Mouse (Mus musculus) T-helper 2 cell (primary cell): ENCODE measurements at regions not wholly inside any gene's neighbourhood (a gene's known extent, or its start where the extent isn't known, plus 50 kb on each side); places are given as distances from the start of the nearest gene placed in this dataset.
"Not testable (repeated sequence)": the region's sequence is repeated elsewhere in the genome, so short reads cannot be mapped to it uniquely, and the experiment has no call there.

Experiments
- in situ Hi-C: fragments of 300-600 bp; cut with MboI, MseI; formaldehyde crosslinking; loops from one replicate; pipeline ENCODE4 v1.15.1; 2025; ENCODE audit warnings: high pct_unique_total_duplicates

GRCm38 (mm10) chr5:134046086-134046485, 53.4 kb upstream of the Castor2 start:
- in situ Hi-C loops = no loop called here

- in situ Hi-C loops = not testable (repeated sequence)
These were observed 56.6 kb upstream of the Castor2 start for GRCm38 (mm10) chr5:134042938-134043337.

- in situ Hi-C loops = no loop called here
These were observed 72.1 kb upstream of the Castor2 start for GRCm38 (mm10) chr5:134027316-134027966.

GRCm38 (mm10) chr5:134019651-134020432, 79.7 kb upstream of the Castor2 start:
- in situ Hi-C loops = no loop called here

- in situ Hi-C loops = no loop called here
These were observed 85.0 kb upstream of the Castor2 start for GRCm38 (mm10) chr5:134014257-134015163.

- in situ Hi-C loops = no loop called here
These were observed 86.3 kb upstream of the Castor2 start for GRCm38 (mm10) chr5:134013206-134013605.

- in situ Hi-C loops = no loop called here
These were observed 89.7 kb upstream of the Castor2 start for GRCm38 (mm10) chr5:134009843-134010242.

GRCm38 (mm10) chr5:134007127-134007771, 92.3 kb upstream of the Castor2 start:
- in situ Hi-C loops = no loop called here

- in situ Hi-C loops = no loop called here
These were observed 92.9 kb upstream of the Castor2 start for GRCm38 (mm10) chr5:134006470-134007126.

- in situ Hi-C loops = no loop called here
These were observed 93.5 kb upstream of the Castor2 start for GRCm38 (mm10) chr5:134006001-134006400.

- in situ Hi-C loops = no loop called here
These were observed 99.4 kb upstream of the Castor2 start for GRCm38 (mm10) chr5:134000100-134000499.

- in situ Hi-C loops = no loop called here
These were observed 99.8 kb upstream of the Castor2 start for GRCm38 (mm10) chr5:133999698-134000097.

- in situ Hi-C loops = no loop called here
These were observed 107.5 kb upstream of the Castor2 start for GRCm38 (mm10) chr5:133991994-133992393.

GRCm38 (mm10) chr5:133991556-133991955, 108.0 kb upstream of the Castor2 start:
- in situ Hi-C loops = no loop called here

- in situ Hi-C loops = no loop called here
These were observed 116.1 kb upstream of the Castor2 start for GRCm38 (mm10) chr5:133983249-133983966.

GRCm38 (mm10) chr5:133970421-133970914, 129.0 kb upstream of the Castor2 start:
- in situ Hi-C loops = no loop called here

GRCm38 (mm10) chr5:133963301-133963700, 136.2 kb upstream of the Castor2 start:
- in situ Hi-C loops = no loop called here

GRCm38 (mm10) chr5:133940841-133941240, 158.7 kb upstream of the Castor2 start:
- in situ Hi-C loops = no loop called here

- in situ Hi-C loops = no loop called here
These were observed 159.5 kb upstream of the Castor2 start for GRCm38 (mm10) chr5:133940030-133940429.
